Mouse (Mus musculus) liver, embryonic 14.5 days (tissue): Measurements from ENCODE around the gene Glt1d1.

Source experiments
- CTCF ChIP-seq: IDR thresholded peaks from 2 replicates; pipeline ENCODE4 v1.5.1; 2016; ENCODE audit warnings: antibody characterized with exemption, low read depth, control low read depth
- EP300 ChIP-seq: IDR thresholded peaks from 2 replicates; pipeline ENCODE4 v1.6.1; 2016; ENCODE audit warnings: antibody characterized with exemption, low read depth

GRCm38 (mm10) chr5:127695898-127696297 lies 63.8 kb downstream of the Glt1d1 start:
- TF ChIP-seq EP300 (no peak), CTCF (no peak)
